Mouse (Mus musculus) R1 (cell line): ENCODE data around the gene Usp24.

Source experiments
- DNase-seq: peaks from one replicate; pipeline ENCODE4 v3.0.0-alpha.2; 2018; ENCODE audit warnings: low read depth, low spot score

Gene Usp24

GRCm38 (mm10) chr4:106490620-106491019 lies 174.6 kb downstream of the Usp24 start:
- DNase-seq = no peak
